Mouse (Mus musculus) inflammation-experienced regulatory T-cells (primary cell): ENCODE measurements around the gene Galnt13. TPM values are rescaled to one million over a fixed set of nuclear protein-coding genes. Genes with fewer than 3 reads are reported as not detected.

Experiments
- polyA plus RNA-seq, 2 experiments: library from polyadenylated mRNA; unstranded; fragments of 100-300 nt; shearing (Covaris generic); gene quantifications; one replicate each; pipeline ENCODE4 v1.2.1; 2017

Gene Galnt13
- polyA plus RNA-seq, result under 1 TPM; 0.05 to 0.75 TPM

GRCm38 (mm10) chr2:54435937-54436735 is at the start of gene Galnt13:
TSS of gene Galnt13 (plus strand) at chr2:54436317.

